Mouse (Mus musculus) CH12.LX (cell line): ENCODE results near the gene Ice1.

Source experiments
- CTCF ChIP-seq, 2 experiments: IDR thresholded peaks in 1 of 2; conservative IDR thresholded peaks in 1 of 2; 2 replicates each; pipeline ENCODE4 v1.5.1; 2011 to 2012; ENCODE audit warnings: low read depth in 2 of 2, low read length in 2 of 2, improper control_type of control experiment in 1 of 2, inconsistent platforms in 1 of 2, mild to moderate bottlenecking in 1 of 2, moderate library complexity in 1 of 2
- E2F4 ChIP-seq: IDR thresholded peaks from 2 replicates; pipeline ENCODE4 v1.6.1; 2011; ENCODE audit warnings: low read depth, low read length, improper control_type of control experiment; ENCODE audit not compliant: insufficient replicate concordance
- IRF4 ChIP-seq: IDR thresholded peaks from 2 replicates; pipeline ENCODE4 v1.6.1; 2014; ENCODE audit warnings: low read depth, mild to moderate bottlenecking, inconsistent platforms, low read length, improper control_type of control experiment
- JUND ChIP-seq: conservative IDR thresholded peaks from 2 replicates; pipeline ENCODE4 v1.6.1; 2011; ENCODE audit warnings: low read depth, low read length, improper control_type of control experiment
- MAFK ChIP-seq: IDR thresholded peaks from 2 replicates; pipeline ENCODE4 v1.6.1; 2011; ENCODE audit warnings: low read length, improper control_type of control experiment; ENCODE audit not compliant: insufficient replicate concordance
- NELFE ChIP-seq: IDR thresholded peaks from 2 replicates; pipeline ENCODE4 v1.6.1; 2011; ENCODE audit warnings: low read depth, low read length, improper control_type of control experiment
- NRF1 ChIP-seq: IDR thresholded peaks from 2 replicates; pipeline ENCODE4 v1.6.1; 2014; ENCODE audit warnings: low read depth, mild to moderate bottlenecking, inconsistent platforms, low read length, improper control_type of control experiment, moderate library complexity
- POLR2A ChIP-seq: IDR thresholded peaks from 2 replicates; pipeline ENCODE4 v1.6.1; 2011; ENCODE audit warnings: low read depth, mild to moderate bottlenecking, improper control_type of control experiment, low read length
- SMC3 ChIP-seq: IDR thresholded peaks from 2 replicates; pipeline ENCODE4 v1.6.1; 2011; ENCODE audit warnings: low read depth, low read length, improper control_type of control experiment

GRCm38 (mm10) chr13:70553456-70553855 lies 84.0 kb downstream of the Ice1 start:
- TF ChIP-seq JUND = no peak
- TF ChIP-seq POLR2A = no peak
- no peak for TF ChIP-seq NELFE
- no peak for TF ChIP-seq NRF1
- TF ChIP-seq MAFK = no peak
- TF ChIP-seq IRF4 = no peak
- no peak for TF ChIP-seq CTCF (conservative IDR thresholded peaks at IDR 0.05 in 1 of 2, IDR thresholded peaks at IDR 0.05 in 1 of 2; ENCODE audit: low read depth in 2 of 2, low read length in 2 of 2)
- no peak for TF ChIP-seq E2F4
- no peak for TF ChIP-seq SMC3
